Mouse (Mus musculus): ENCODE results near the gene Ddr2. TPM values are rescaled to one million over a fixed set of nuclear protein-coding genes. Genes with fewer than 3 reads are reported as not detected.
"Not testable (repeated sequence)": the region's sequence is repeated elsewhere in the genome, so short reads cannot be mapped to it uniquely, and the experiment has no call there.

Ddr2 gene
- total and polyA plus RNA-seq, 3 experiments: 0.04 TPM; not detected in 2

GRCm38 (mm10) chr1:170005297-170005696, 105.3 kb downstream of the Ddr2 start:
- TF ChIP-seq JUND (IDR thresholded peaks at IDR 0.05; ENCODE audit: low read depth, low read length) (no peak), ZC3H11A (IDR thresholded peaks at IDR 0.05; ENCODE audit: low read depth, low read length) (no peak)
- no peak overlapping the region for H3K27ac ChIP-seq (ENCODE audit: control insufficient read depth, low read depth, low read length)

DNA sequence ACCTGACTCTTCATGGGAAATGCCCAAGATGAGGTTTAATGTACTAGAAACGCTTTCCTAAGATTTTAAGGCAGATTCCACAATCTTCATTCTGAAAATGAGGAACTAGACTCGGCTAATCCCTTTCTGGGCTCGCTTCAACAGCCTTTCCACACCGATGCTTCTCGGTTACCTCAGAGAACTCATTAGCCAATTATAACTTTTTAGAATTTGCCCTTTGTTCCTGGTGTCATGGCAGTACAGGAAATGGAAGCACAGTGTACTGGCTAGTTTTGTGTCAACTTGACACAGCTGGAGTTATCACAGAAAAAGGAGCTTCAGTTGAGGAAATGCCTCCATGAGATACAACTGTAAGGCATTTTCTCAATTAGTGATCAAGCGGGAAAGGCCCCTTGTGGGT, 116.7 kb downstream of the Ddr2 start:
- H3K27ac ChIP-seq (ENCODE audit: control insufficient read depth, low read depth, low read length); H3K36me3 ChIP-seq (ENCODE audit: control insufficient read depth in 1 of 2, insufficient read depth in 2 of 2, low read length in 2 of 2); H3K9ac ChIP-seq (ENCODE audit: control insufficient read depth, low read depth, low read length, poor library complexity, severe bottlenecking); DNase-seq (ENCODE audit: low read depth, low spot score); H3K4me3 ChIP-seq (ENCODE audit: control insufficient read depth in 1 of 2, insufficient read depth in 1 of 2, low read depth in 2 of 2, low read length in 2 of 2); H3K27me3 ChIP-seq (ENCODE audit: control insufficient read depth in 1 of 2, insufficient read depth in 2 of 2, low read length in 2 of 2); H3K4me1 ChIP-seq (ENCODE audit: control insufficient read depth in 1 of 2, insufficient read depth in 2 of 2, low read length in 2 of 2); H3K9me3 ChIP-seq (replicated peaks; ENCODE audit: insufficient read depth, low read length); H3K79me2 ChIP-seq (ENCODE audit: control insufficient read depth, insufficient read depth, low read length, poor library complexity): not testable (repeated sequence)

More at GRCm38 (mm10) chr1:170005297-170005696, 105.3 kb downstream of the Ddr2 start:
- Histone ChIP-seq H3K27me3 (ENCODE audit: control insufficient read depth in 1 of 2, insufficient read depth in 2 of 2, low read length in 2 of 2) (no peaks in the 10 kb centered on the region), H3K36me3 (ENCODE audit: control insufficient read depth in 1 of 2, insufficient read depth in 2 of 2, low read length in 2 of 2) (no peaks in the 10 kb centered on the region), H3K79me2 (ENCODE audit: control insufficient read depth, insufficient read depth, low read length, poor library complexity) (no peaks in the 10 kb centered on the region), H3K9ac (ENCODE audit: control insufficient read depth, low read depth, low read length, poor library complexity, severe bottlenecking) (no peak overlapping the region), H3K4me1 (ENCODE audit: control insufficient read depth in 1 of 2, insufficient read depth in 2 of 2, low read length in 2 of 2) (no peaks in the 10 kb centered on the region), H3K4me3 (ENCODE audit: control insufficient read depth in 1 of 2, insufficient read depth in 1 of 2, low read depth in 2 of 2, low read length in 2 of 2) (no peak overlapping the region), H3K9me3 (replicated peaks; ENCODE audit: insufficient read depth, low read length) (no peaks in the 10 kb centered on the region)
- DNase-seq (ENCODE audit: low read depth, low spot score): no peak

- Histone ChIP-seq H3K9ac (ENCODE audit: control insufficient read depth, low read depth, low read length, poor library complexity, severe bottlenecking) (no peak overlapping the region), H3K4me3 (ENCODE audit: control insufficient read depth in 1 of 2, insufficient read depth in 1 of 2, low read depth in 2 of 2, low read length in 2 of 2) (no peak overlapping the region), H3K27me3 (ENCODE audit: control insufficient read depth in 1 of 2, insufficient read depth in 2 of 2, low read length in 2 of 2) (no peaks in the 10 kb centered on the region; a peak in 1 of 4 replicates), H3K36me3 (ENCODE audit: control insufficient read depth in 1 of 2, insufficient read depth in 2 of 2, low read length in 2 of 2) (no peaks in the 10 kb centered on the region), H3K79me2 (ENCODE audit: control insufficient read depth, insufficient read depth, low read length, poor library complexity) (no peaks in the 10 kb centered on the region), H3K4me1 (ENCODE audit: control insufficient read depth in 1 of 2, insufficient read depth in 2 of 2, low read length in 2 of 2) (no peaks in the 10 kb centered on the region), H3K9me3 (replicated peaks; ENCODE audit: insufficient read depth, low read length) (no peaks in the 10 kb centered on the region), H3K27ac (ENCODE audit: control insufficient read depth, low read depth, low read length) (no peak overlapping the region)
- no peak for DNase-seq (ENCODE audit: low read depth, low spot score)
- TF ChIP-seq POLR2AphosphoS5 (IDR thresholded peaks at IDR 0.05; ENCODE audit: borderline replicate concordance, low read depth, low read length) (no peak), ZKSCAN1 (IDR thresholded peaks at IDR 0.05; ENCODE audit: low read depth, low read length) (no peak), USF1 (IDR thresholded peaks at IDR 0.05; ENCODE audit: low read depth, low read length) (no peak), BHLHE40 (IDR thresholded peaks at IDR 0.05; ENCODE audit: borderline replicate concordance, low read depth, low read length) (no peak), NELFE (IDR thresholded peaks at IDR 0.05; ENCODE audit: low read depth, low read length) (no peak)
Measured at GRCm38 (mm10) chr1:169986166-169986565, 124.4 kb downstream of the Ddr2 start.

- H3K4me3 ChIP-seq (ENCODE audit: control insufficient read depth in 1 of 2, insufficient read depth in 1 of 2, low read depth in 2 of 2, low read length in 2 of 2): no peak overlapping the region
- no peaks in the 10 kb centered on the region for H3K36me3 ChIP-seq (ENCODE audit: control insufficient read depth in 1 of 2, insufficient read depth in 2 of 2, low read length in 2 of 2)
- peaks cover 5 to 24% of the 10 kb centered on the region in 2 experiments for H3K27me3 ChIP-seq (ENCODE audit: control insufficient read depth in 1 of 2, insufficient read depth in 2 of 2, low read length in 2 of 2)
- H3K9me3 ChIP-seq (replicated peaks; ENCODE audit: insufficient read depth, low read length): no peaks in the 10 kb centered on the region
- no peaks in the 10 kb centered on the region for H3K79me2 ChIP-seq (ENCODE audit: control insufficient read depth, insufficient read depth, low read length, poor library complexity)
- no peak for DNase-seq (ENCODE audit: low read depth, low spot score)
- no peak overlapping the region for H3K27ac ChIP-seq (ENCODE audit: control insufficient read depth, low read depth, low read length)
- no peak for TF ChIP-seq MYB (IDR thresholded peaks at IDR 0.05; ENCODE audit: low read depth, low read length)
- TF ChIP-seq E2F4 (IDR thresholded peaks at IDR 0.05; ENCODE audit: borderline replicate concordance, low read depth, low read length): no peak
- no peak for TF ChIP-seq RCOR1 (IDR thresholded peaks at IDR 0.05; ENCODE audit: low read depth, low read length)
- TF ChIP-seq BHLHE40 (IDR thresholded peaks at IDR 0.05; ENCODE audit: borderline replicate concordance, low read depth, low read length): no peak
- TF ChIP-seq ETS1 (IDR thresholded peaks at IDR 0.05; ENCODE audit: low read depth, low read length): no peak
- TF ChIP-seq GATA1 (IDR thresholded peaks at IDR 0.05; ENCODE audit: low read depth, low read length): no peak
- TF ChIP-seq MYC (IDR thresholded peaks at IDR 0.05; ENCODE audit: low read depth, low read length): no peak
- TF ChIP-seq MAZ (IDR thresholded peaks at IDR 0.05; ENCODE audit: low read depth, low read length): no peak
- TF ChIP-seq ZKSCAN1 (IDR thresholded peaks at IDR 0.05; ENCODE audit: low read depth, low read length): no peak
- TF ChIP-seq NRF1 (IDR thresholded peaks at IDR 0.05; ENCODE audit: insufficient read depth, low read depth, low read length, poor library complexity, severe bottlenecking): no peak
- no peak overlapping the region for H3K9ac ChIP-seq (ENCODE audit: control insufficient read depth, low read depth, low read length, poor library complexity, severe bottlenecking)
- H3K4me1 ChIP-seq (ENCODE audit: control insufficient read depth in 1 of 2, insufficient read depth in 2 of 2, low read length in 2 of 2): no peaks in the 10 kb centered on the region
Measured at GRCm38 (mm10) chr1:169977621-169978020, 132.9 kb downstream of the Ddr2 start.

All from MEL (cell line).